ENCODE assay signal across 21 mouse cellular contexts in the genomic region with DNA sequence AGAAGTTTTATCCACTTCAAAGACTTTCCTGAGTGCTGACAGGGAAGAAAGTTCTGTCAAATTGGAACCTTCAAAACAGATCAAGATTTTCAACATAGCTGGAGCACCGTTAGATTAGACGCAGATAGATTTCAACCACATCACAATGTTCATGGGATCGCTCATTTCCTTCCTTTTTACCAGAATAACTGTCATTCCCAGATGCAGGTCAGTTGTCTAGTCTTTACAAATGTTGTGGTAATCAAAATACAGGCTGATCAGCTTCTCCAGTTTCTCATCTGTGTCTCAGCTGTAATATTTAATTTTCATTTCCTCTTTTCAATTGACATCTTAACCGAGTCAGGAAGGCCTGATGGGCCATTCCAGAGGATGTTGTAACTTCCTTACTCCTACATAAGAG. TPM values are rescaled to one million over a fixed set of nuclear protein-coding genes. Genes with fewer than 3 reads are reported as not detected.
"Had no signal": no experiment of that assay in that cellular context is flagged by ENCODE, and none has a peak within 500 bp of the region (broad histone marks: within the 10 kb centered on the region; RNA-seq: fewer than 3 reads in every experiment).

No protein-coding gene starts in this region.

- DNase-seq: kidney, adult 8-10 months; kidney, postnatal 10 days; kidney, postnatal 36 days; layer of hippocampus, postnatal 36 days; left cerebral cortex, postnatal 4 days; liver, postnatal 0 days; lung, embryonic 14.5 days; midbrain, embryonic 14.5 days; thymus, adult 2 months; thymus, postnatal 14 days had no signal

- H3K4me1 ChIP-seq: kidney, embryonic 15.5 days; limb, embryonic 12.5 days; limb, embryonic 15.5 days had no signal

- H3K9me3 ChIP-seq: kidney, embryonic 15.5 days; limb, embryonic 12.5 days; limb, embryonic 15.5 days had no signal

- H3K36me3 ChIP-seq: kidney, embryonic 15.5 days; limb, embryonic 12.5 days; limb, embryonic 15.5 days had no signal

- H3K9ac ChIP-seq: kidney, embryonic 15.5 days; limb, embryonic 12.5 days; limb, embryonic 15.5 days; liver, embryonic 14.5 days; liver, postnatal 0 days; lung, embryonic 14.5 days had no signal

- H3K27me3 ChIP-seq: kidney, embryonic 15.5 days; limb, embryonic 12.5 days; limb, embryonic 15.5 days had no signal

- H3K27ac ChIP-seq: kidney, embryonic 15.5 days; left cerebral cortex, adult 2 months; limb, embryonic 12.5 days; limb, embryonic 15.5 days; liver, embryonic 14.5 days; stomach, postnatal 0 days had no signal

- ATAC-seq: liver, postnatal 0 days; lung, postnatal 0 days had no signal

- H3K4me3 ChIP-seq: kidney, embryonic 15.5 days; left cerebral cortex, adult 2 months; limb, embryonic 12.5 days; limb, embryonic 15.5 days had no signal

RNA-seq across cellular contexts. Expression of a gene that starts 29.5 kb away (rescaled TPM):
- polyA plus RNA-seq: liver, postnatal 0 days had no signal

RNA-seq across cellular contexts. Expression of a gene that starts 30.1 kb away (rescaled TPM):
- total RNA-seq: megakaryocyte-erythroid progenitor cell, adult 5-6 weeks had no signal
- polyA plus RNA-seq: small intestine, adult 2 months; spleen, adult 2 months; stomach, embryonic 14.5 days had no signal
